Comparison of ENCODE assay signal across 9 mouse cellular contexts in the genomic region with DNA sequence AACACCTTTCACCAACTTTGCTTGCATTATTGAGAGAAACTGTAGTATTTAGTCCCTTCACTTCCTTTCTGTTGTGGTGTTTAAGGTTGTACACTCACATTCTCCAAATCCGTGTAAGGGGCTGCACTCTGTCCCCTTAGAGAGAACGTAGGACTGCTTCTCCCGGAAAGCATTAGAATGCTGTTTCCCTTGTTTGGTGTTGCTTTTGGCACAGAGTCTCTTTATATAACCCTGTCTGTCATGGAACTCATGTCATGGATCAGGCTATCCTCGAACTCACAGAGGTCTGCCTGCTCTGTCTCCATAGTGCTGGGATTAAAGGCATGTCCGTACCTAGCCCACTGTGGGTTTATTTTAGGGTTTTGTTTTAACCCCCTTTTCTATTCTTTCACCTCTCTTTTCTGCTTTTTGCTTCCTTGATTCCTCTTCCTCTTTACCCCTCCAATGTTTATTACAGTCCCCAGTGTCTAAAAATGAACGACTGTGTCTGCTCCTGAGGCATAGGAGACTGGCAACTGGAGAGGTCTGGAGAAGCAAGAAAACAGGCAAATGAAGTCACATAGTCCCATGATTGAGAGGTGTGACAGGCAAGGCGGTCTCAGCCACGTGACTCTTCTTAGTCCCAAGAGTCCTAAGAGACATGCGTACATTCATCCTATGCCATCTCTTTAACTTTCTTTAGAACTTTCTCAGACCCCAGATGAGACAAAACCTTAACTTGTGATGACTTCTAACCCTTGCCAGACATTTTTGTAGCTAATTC.
DNase-seq lines count a peak whose midpoint lies in the region; ATAC-seq and TF ChIP-seq lines count a peak whose summit lies in the region.
"Had no signal": no experiment of that assay in that cellular context is flagged by ENCODE, and none has a peak within 500 bp of the region (broad histone marks: within the 10 kb centered on the region; RNA-seq: fewer than 3 reads in every experiment).

No protein-coding gene starts in this region.

- H3K4me2 ChIP-seq in kidney, embryonic 14.5 days (replicated peaks; ENCODE audit: low read depth, low read length): peak overlapping the region; percentile 38; the same call in 1 of the 2 replicates
- peak overlapping the region; percentile 45 for H3K4me2 ChIP-seq in heart, postnatal 0 days (ENCODE audit: low read depth, low read length)

- no peak overlapping the region for H3K4me3 ChIP-seq in kidney, embryonic 14.5 days (ENCODE audit: low read length)
- 0 out of 2 replicates have a peak overlapping the region, but pooled peaks have one; percentile 32 for H3K4me3 ChIP-seq in heart, postnatal 0 days (ENCODE audit: low read depth, low read length)
- H3K4me3 ChIP-seq in macrophage (ENCODE audit: inconsistent target): no peak overlapping the region

- H3K9me3 ChIP-seq in kidney, embryonic 14.5 days (ENCODE audit: control insufficient read depth, low read length): no peaks in the 10 kb centered on the region
- no peaks in the 10 kb centered on the region for H3K9me3 ChIP-seq in heart, postnatal 0 days (replicated peaks; ENCODE audit: control insufficient read depth, low read length)

- DNase-seq in kidney, adult 11 months: no peak
- peak; percentile 23 for DNase-seq in ZHBTc4 (ENCODE audit: low read depth, low spot score)
- no peak for DNase-seq in heart, postnatal 0 days (ENCODE audit: low spot score)
- DNase-seq in adrenal gland, postnatal 10 days: no peak
- DNase-seq in thymus, postnatal 36 days: no peak
- no peak for DNase-seq in ovary, postnatal 36 days (ENCODE audit: low spot score)

- no peak overlapping the region for H3K9ac ChIP-seq in kidney, embryonic 14.5 days (ENCODE audit: low read depth, low read length)
- H3K9ac ChIP-seq in heart, postnatal 0 days (replicated peaks; ENCODE audit: low read depth, low read length): no peak overlapping the region

- TF ChIP-seq CTCF in heart, postnatal 0 days (IDR thresholded peaks at IDR 0.05; ENCODE audit: low read depth): no peak

- peaks cover 25% of the 10 kb centered on the region for H3K4me1 ChIP-seq in kidney, embryonic 14.5 days (ENCODE audit: control insufficient read depth, insufficient read depth, low read length)
- peaks cover 18% of the 10 kb centered on the region; the same call in 1 of the 2 replicates for H3K4me1 ChIP-seq in heart, postnatal 0 days (ENCODE audit: control insufficient read depth, insufficient read depth)

- 38% methylated on average over 9 of the region's 9 CpGs for WGBS in kidney, embryonic 14.5 days
- WGBS in heart, postnatal 0 days: 35% methylated on average over 9 of the region's 9 CpGs
- WGBS in macrophage (ENCODE audit: missing documents): 69% methylated on average over 9 of the region's 9 CpGs

- ATAC-seq in kidney, embryonic 14.5 days (ENCODE audit: low FRiP score, low TSS enrichment): peak; percentile 43; the same call in 1 of the 2 replicates
- ATAC-seq in heart, postnatal 0 days (ENCODE audit: insufficient read depth, low read depth): no peak

- TF ChIP-seq EP300 in heart, postnatal 0 days (IDR thresholded peaks at IDR 0.05; ENCODE audit: low read depth): no peak

- no peaks in the 10 kb centered on the region for H3K27me3 ChIP-seq in kidney, embryonic 14.5 days (ENCODE audit: control insufficient read depth, insufficient read depth, low read length)
- no peaks in the 10 kb centered on the region for H3K27me3 ChIP-seq in heart, postnatal 0 days (ENCODE audit: control insufficient read depth, insufficient read depth, low read length)
- H3K27me3 ChIP-seq: Patski had no signal

- H3K79me2 ChIP-seq in macrophage (ENCODE audit: inconsistent target): no peaks in the 10 kb centered on the region

- H3K27ac ChIP-seq in kidney, embryonic 14.5 days (ENCODE audit: low read depth, low read length): peak overlapping the region; percentile 31; the same call in 1 of the 2 replicates
- H3K27ac ChIP-seq in heart, postnatal 0 days (ENCODE audit: low read depth): peak overlapping the region; percentile 59
- H3K27ac ChIP-seq in macrophage: 0 out of 2 replicates have a peak overlapping the region, but pooled peaks have one; percentile 7

- H3K36me3 ChIP-seq in kidney, embryonic 14.5 days (ENCODE audit: control insufficient read depth, insufficient read depth, low read length): no peaks in the 10 kb centered on the region
- H3K36me3 ChIP-seq in heart, postnatal 0 days (replicated peaks; ENCODE audit: control insufficient read depth, insufficient read depth, low read length): no peaks in the 10 kb centered on the region
- no peaks in the 10 kb centered on the region for H3K36me3 ChIP-seq in macrophage (ENCODE audit: inconsistent target)

Comparison
In these comparisons a context has a peak if more than half of its experiments do, and no peak if none do; other contexts are left out.
1. H3K27ac ChIP-seq: peak in every context shown above with its lines; median percentile 59 in heart, postnatal 0 days; 31 in kidney, embryonic 14.5 days; 7 in macrophage.